Mouse (Mus musculus) right cerebral cortex, postnatal 4 days (tissue): ENCODE results near the gene Gpsm1.

ENCODE experiments used
- DNase-seq: peaks from one replicate; pipeline ENCODE4 v3.0.0-alpha.2; 2022

Gene Gpsm1

GRCm38 (mm10) chr2:26315072-26315924 is at the start of gene Gpsm1:
Gpsm1 (plus strand) TSS chr2:26315515.
- peak; percentile 83 for DNase-seq

DNA sequence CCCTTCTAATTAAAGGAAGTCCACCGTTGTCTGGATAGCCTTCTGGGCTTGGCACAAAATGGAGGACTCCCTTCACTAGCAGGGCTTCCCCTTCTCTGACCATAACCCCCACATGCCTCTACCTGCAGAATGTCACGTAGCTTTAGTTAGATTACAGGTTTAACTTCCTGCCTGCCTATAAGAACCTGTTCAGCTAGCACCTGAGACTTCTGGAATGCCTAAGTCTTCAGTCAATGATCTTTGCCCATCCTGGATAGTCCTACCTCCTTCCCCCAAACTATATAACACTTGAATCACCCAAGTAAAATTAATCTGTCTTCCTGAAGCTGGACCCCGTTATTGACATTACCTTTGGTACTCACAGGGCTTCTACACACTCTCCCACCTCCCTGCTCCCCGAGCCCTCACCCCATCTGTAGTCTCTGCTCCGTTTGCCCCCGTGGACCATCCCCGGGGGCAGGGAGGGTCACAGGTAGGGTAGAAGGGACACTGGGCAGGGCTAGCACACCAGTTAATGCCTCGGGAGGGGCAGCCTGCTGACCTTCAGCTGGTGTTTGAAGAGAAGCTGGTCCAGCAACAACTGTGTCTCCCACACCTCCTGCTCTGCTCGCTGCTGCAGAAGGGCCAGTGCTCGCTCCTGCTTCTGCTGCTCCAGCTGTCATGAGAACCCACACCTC is 49.1 kb upstream of the Gpsm1 start:
- DNase-seq, result no peak

- no peak for DNase-seq
Measured at GRCm38 (mm10) chr2:26268216-26268615, 47.1 kb upstream of the Gpsm1 start.

- peak; percentile 64 for DNase-seq
Measured at GRCm38 (mm10) chr2:26273611-26274010, 41.7 kb upstream of the Gpsm1 start.

GRCm38 (mm10) chr2:26279712-26280111 is 35.6 kb upstream of the Gpsm1 start:
- no peak for DNase-seq

GRCm38 (mm10) chr2:26280594-26280993 is 34.7 kb upstream of the Gpsm1 start:
- DNase-seq, result no peak

DNA sequence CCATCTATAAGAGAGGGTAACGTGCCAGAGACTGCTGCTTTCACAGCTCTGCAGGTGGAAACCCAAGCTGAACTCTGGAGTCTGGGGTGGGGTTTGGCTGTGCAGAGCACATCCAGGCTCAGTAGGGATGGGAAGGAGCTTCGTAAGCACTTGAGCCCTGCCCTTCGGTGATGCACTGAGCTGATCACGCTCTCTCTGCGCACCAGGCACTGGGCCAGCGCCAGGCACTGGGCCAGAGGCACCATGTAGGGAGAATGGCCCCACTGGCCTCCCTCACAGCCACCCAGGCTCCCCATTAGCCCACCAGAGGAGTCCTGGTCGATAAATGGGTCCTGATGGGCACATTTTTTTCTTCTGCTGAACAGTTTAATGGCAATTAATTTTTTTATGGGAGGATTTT is 29.5 kb upstream of the Gpsm1 start:
- DNase-seq, result peak; percentile 36

GRCm38 (mm10) chr2:26286391-26286790 is 28.9 kb upstream of the Gpsm1 start:
- no peak for DNase-seq

DNA sequence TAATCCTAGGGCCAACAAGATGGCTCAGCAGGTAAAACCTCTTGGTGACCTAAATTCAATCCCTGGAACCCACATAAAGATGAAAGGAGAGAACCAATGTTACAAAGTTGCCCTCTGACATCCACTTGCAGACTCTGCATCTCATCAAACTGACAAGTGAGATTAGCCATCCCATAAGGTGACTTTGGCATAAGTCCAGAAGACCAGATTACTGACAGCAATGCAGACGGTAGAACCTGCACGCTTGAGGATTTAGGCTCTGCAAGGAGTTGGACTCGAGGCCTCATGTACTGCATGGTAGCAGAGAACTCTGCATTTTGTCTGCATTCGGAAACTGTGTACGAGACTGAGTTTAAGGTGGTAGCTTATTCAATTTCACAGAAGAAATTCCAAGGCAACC is 25.2 kb upstream of the Gpsm1 start:
- no peak for DNase-seq

DNA sequence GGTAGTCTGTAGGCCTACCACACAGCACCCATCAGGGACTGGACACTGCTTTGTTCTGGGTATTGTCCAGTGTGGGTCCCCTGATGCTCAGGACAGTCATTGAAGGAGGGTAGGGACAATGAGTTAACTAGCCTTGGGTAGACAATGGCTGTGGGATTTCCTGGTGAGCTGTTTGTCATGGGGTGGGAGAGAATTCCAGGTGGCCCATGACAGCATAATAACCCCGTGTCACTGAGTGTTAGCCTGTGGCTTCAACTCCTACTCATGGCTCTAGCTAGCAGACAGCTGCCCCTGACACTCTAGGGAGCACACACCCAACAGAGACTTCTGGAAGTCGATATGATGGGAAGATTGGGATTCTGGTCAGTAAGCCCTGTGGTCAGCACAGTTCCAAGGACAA is 20.9 kb upstream of the Gpsm1 start, which contains the start of gene Ccdc187:
Gene Ccdc187, minus strand, starts transcription at position 101 of the 400 bp plus-strand sequence.
- no peak for DNase-seq

- DNase-seq, result no peak
Measured at GRCm38 (mm10) chr2:26296606-26297195, 18.6 kb upstream of the Gpsm1 start.

DNA sequence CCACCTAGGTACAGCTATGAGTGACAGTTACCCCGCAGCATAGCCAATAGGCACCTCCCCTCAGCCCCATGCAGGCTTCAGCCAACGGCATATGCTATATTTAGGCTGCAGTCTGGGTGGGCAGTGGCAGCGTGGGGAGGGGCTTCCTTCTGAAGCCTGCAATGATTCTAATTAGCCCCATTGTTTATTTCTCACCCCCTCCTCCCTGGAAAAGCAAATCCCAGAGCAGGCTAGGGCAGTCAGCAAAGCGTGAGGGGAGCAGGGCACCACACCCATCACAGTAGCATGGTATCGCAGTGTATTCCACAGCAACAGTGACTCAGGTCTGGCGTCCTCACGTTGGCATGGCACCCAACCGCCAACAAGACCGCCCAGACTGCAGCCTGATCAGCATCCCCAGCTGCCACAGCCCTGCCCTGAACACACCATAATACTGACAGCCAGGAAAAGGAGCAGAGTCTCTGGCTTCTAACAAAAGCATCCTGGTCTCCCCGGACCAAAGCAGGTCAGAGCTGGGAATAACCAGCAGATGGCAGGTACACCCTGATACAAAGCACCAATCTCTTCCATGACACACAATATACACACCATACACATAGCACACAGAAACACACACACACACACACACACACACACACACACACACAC is 17.0 kb upstream of the Gpsm1 start:
- DNase-seq, result peak; percentile 67

DNA sequence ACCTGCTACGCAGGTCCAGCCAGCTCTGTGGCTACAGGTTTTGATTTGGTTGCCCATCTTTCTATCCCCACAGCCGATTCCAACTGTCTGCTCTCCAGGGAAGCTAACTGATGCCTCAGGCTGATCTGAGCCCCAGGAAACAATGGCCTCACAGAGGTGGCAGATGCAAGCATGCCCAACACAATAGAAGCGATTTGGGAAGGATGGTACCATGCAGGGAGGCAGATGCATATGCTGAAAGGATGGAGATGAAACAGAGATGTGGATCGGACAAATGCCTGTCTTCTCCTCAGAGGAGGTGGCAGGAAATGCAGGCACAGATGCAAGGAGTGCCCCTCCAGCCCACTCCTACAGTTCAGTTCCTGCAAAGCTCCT is 16.5 kb upstream of the Gpsm1 start:
- no peak for DNase-seq

DNA sequence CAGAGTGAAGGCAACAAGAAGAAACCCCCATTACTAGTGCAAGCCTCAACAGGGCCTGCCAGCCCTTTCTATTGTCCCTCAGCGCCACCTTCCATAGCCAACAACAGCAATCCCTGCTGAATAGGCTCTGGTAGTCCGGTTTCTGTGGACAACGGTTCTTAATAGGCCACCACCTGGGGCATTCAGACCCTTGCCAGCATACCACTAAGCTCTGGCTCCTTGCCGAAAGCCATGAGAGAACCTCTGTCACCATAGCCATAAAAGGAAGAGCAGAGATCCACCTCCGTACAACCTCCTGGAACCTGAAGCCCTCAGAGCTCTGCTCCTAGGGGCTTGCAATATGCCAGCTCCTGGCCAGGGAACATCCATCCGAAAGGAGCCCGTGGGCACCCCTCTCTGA is 16.0 kb upstream of the Gpsm1 start:
- DNase-seq, result no peak

- no peak for DNase-seq
Measured at GRCm38 (mm10) chr2:26300161-26300807, 15.0 kb upstream of the Gpsm1 start.

- DNase-seq, result peak; percentile 91
Measured at GRCm38 (mm10) chr2:26300808-26301174, 14.5 kb upstream of the Gpsm1 start.

- no peak for DNase-seq
Measured at GRCm38 (mm10) chr2:26302005-26302503, 13.3 kb upstream of the Gpsm1 start.

DNA sequence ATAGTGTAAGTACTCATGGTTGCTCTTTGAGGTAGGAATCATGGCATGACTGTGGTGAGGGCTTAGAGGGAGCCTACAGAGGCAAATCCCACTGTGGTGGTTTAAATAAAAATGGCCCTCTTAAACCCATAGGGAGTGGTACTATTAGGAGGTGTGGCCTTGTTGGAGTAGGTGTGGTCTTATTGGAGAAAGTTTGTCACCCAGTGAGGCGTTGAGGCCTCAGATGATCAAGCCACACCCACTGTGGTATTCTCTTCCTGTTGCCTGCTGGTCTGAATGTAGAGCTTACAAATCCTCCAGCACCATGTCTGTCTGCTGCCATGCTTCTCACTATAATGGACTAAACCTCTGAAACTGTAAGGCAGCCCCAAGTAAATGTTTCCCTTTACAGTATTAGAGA is 10.6 kb upstream of the Gpsm1 start:
- no peak for DNase-seq

DNA sequence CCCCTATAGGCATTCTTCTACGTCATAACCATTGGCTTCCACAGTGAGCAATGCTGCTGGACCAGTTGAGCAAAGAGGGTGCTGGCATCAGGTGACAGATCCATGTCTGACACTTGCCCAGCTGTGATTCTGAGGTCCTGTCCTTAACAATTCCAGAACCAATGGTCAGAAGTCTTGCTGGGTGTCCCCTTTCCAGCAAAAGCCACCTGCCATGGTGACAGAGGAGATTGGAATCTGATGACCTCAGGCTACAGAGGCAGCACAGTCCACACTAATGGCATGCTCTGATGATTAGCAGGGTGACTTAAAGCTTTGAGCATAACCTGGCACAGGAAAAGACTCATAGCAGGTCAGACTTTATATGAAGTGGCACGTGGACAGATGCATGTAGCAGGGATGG is 9.8 kb upstream of the Gpsm1 start:
- no peak for DNase-seq

DNA sequence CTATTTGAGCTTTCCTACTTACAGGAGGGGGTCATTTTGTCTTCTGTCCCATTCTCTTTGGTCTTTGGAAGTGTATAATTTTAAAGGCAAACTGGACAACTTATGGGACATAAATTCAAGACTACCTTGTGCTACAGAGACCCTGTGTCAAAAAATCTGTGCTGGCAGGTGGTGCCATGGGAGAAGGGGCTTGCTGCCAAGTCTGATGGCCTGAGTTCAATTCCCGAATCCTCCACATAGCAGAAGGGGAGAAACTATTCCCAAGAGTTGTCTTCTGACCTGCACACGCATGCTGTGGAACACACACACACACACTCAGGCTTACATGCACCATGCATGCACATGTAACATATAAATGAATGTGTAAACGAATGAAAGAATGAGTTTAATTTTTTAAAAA is 8.6 kb upstream of the Gpsm1 start:
- no peak for DNase-seq

DNA sequence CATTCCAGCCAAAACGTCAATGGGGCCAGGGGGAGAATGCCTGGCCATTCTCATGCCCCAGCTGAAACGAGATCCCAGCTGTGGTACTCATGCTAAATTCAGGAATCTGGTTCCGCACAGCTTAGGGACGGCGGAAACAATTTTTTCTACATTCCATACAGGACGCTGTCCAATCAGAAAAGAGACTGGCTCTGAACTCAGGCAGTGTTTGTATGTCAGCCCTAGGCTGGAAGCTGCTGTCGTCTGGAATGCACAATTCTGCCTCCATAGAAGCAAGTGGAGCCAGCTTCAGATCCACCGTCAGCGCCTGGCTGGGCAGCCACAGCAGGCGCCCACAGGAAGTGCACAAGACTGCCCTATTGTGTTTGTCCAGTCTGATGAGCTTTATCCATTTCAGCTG is 5.6 kb upstream of the Gpsm1 start:
- DNase-seq, result no peak

DNA sequence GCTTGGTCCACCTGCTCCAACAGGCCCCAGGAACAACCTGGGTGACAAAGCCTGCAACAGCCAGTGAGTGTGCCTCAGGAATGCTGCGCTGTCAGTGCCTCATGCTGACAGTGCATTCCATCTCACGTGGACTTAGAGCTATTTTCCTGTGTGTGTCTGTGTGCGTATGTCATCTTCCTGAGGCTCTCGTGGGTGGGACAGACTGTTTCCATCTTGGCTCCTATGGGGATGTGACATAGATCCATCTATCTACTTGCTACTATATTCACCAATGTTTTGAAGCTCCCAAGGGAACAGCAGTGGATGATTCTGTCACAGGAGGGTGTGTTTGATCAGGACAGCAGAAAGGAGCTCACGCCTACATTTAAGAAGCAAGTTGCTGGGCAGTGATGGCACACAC is 3.4 kb upstream of the Gpsm1 start:
- no peak for DNase-seq

DNA sequence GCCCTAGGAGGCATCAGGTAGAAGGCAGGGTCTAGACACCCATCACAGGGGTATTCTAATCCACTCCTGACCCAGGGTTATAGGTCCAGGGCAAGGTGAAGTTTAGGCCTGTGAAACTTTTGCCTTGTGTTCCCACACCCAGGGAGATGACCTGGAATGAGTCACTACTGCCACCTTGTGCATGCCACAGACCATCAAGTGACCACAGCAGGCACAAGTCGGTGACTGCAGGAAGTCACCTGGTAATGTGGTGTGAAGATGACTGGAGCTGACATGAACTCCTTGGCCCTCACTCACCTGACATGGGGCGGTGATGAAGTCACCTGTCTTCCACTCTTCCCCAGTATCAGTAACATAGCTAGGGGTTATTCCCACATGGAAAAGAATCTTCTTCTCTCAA is 2.5 kb upstream of the Gpsm1 start:
- no peak for DNase-seq
